Mouse (Mus musculus): ENCODE measurements around the gene Nr2c1.

GRCm38 (mm10) chr10:94115893-94116599, 31.8 kb upstream of the Nr2c1 start:
- TF ChIP-seq CTCF (IDR thresholded peaks at IDR 0.05; ENCODE audit: low read depth, low read length) (no peak; the same call in 1 of the 2 replicates), POLR2A (IDR thresholded peaks at IDR 0.05; ENCODE audit: borderline replicate concordance, low read depth, low read length) (no peak)

All from bone marrow macrophage, adult 2 months (primary cell).